Mouse (Mus musculus) hematopoietic stem cell, adult 5-6 weeks (primary cell): Measurements from ENCODE around the gene Raet1e. TPM values are rescaled to one million over a fixed set of nuclear protein-coding genes. Genes with fewer than 3 reads are reported as not detected.
A peak's percentile ranks its signal among the peaks of the same experiment; 100 is the strongest.
"Not testable (repeated sequence)": the region's sequence is repeated elsewhere in the genome, so short reads cannot be mapped to it uniquely, and the experiment has no call there.

Source experiments
- ATAC-seq, 2 experiments: fragments of 125-278 bp in 1 of 2; replicated peaks in 1 of 2; 2 replicates each; pipeline ENCODE4 v1.8.0; 2016 to 2017; ENCODE audit warnings: inconsistent platforms in 2 of 2, mild to moderate bottlenecking in 2 of 2, moderate number of reproducible peaks in 2 of 2, low read depth in 1 of 2, moderate TSS enrichment in 1 of 2; ENCODE audit not compliant: low FRiP score in 2 of 2, poor library complexity in 2 of 2, severe bottlenecking in 2 of 2, insufficient read depth in 1 of 2, low TSS enrichment in 1 of 2
- total RNA-seq: library from RNA; stranded (forward); fragments of 172-1452, 232-1000 nt; gene quantifications from 2 replicates; pipeline ENCODE4 v1.2.3, GENCODE M21; 2017

Gene Raet1e
- total RNA-seq, 1 experiment from 2014 or later: not detected

DNA sequence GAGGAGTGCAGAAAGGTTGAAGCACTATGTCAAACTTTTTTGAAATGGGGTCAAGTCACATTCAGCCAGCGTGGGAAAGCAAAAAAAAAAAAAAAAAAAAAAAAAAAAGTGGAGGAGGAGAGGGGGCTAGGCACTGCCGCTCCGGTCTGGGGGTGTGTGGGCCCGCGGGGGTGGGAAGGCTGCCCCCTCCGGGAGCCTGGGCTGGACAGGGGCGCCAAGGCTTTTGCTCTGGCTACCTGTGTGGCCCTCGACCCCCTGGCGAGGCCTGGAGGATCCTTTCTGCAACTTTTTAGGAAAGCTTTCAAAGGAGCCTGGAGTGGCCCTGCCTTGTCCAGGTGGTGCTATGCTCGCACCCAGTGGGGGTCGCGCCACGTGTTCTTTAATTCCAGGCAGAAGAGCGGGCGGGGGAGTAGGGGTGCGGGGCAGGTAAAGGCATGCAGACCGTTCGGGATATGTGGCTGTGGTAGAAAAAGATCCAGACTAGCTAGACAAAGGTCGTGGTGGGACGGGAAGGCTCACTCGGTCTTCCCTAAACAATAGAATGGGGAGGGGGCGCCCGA lies 1.3 kb downstream of the Raet1e start:
- ATAC-seq: no peak

DNA sequence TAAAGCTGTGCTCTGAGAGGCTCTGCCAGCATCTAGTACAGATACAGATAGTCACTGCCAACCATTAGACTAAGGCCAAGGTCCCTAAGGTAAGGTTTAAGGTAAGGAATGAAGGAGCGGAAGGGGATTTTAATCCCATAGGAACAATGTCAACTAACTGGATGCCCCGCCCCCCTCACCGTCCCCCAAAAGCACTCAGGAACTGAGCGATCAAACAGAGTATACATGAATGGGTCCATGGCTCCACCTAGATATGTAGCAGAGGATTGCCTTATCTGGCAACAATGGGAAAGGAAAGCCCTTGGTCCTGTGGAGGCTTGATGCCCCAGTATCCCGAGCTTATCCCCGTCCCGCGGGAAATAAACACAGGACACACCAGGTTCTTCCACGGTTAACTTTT lies 4.9 kb downstream of the Raet1e start:
- ATAC-seq: not testable (repeated sequence)

DNA sequence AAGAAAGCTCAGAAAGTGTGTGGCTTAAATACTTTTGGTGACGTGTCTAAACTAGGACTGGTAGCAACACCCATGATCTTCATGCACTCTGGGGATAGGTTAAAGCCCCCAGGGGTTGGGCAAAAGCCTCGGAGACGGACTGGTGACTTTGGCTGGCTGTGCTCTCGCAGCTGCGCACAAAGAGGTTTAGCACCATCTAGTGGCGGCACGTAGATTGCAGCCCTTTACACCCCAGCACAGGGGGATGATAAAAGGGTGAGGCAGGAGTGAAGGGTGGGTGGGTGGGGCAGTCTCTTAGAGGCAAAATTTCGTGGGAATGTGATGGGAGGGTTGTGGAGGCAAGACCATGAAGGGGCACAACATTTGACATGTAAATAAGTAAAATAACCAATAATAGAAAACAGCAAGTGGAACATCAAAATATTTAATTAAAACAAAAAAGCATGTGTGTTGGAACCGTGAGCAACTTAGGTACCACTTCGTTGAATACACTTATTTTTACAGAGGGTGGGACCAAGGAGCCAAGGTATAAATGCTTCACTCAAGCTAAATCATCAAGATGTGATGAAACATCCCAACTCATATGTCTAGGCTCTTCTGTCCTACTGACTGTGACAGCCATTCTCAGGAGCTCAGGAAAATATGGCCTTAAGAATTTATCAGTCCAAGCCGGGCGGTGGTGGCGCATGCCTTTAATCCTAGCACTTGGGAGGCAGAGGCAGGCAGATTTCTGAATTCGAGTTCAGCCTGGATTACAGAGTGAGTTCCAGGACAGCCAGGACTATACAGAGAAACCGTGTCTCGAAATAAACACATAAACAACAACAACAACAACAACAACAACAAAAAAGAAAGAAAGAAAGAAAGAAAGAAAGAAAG lies 5.6 kb downstream of the Raet1e start:
- not testable (repeated sequence) for ATAC-seq

DNA sequence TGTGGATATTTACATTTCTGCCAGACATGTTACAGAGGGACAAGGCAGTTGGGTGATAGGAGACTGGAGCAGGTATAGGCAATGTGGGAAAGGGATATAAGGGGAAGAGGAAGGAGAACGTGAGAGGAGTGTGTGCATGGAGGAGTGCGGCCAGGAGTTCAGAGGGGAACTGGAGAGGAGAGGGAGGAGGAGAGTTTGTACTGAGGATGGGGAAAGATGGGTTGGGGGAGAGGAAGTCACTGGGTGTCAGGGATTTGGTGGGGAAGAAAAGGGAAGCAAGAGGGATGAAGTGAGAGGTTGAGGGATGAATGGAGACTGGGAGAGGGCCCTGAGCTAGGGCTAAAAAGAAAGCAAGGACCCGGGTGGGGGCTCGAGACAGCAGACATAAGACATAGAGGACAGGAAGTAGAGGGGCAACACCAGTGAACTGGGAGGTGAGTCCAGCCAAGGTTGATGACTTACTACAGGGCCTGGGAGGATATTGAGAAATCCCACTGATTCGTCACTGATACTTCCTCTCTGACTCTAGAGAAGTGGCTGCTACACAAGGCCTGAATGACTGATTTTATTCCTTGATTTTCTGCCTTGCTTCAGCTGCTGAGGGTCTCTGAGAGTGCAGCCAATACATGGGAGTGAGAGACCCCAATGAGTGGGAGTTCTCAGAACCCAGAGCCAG lies 7.1 kb downstream of the Raet1e start:
- peak; percentile 69 to 74; a peak in 2 of 4 replicates for ATAC-seq

DNA sequence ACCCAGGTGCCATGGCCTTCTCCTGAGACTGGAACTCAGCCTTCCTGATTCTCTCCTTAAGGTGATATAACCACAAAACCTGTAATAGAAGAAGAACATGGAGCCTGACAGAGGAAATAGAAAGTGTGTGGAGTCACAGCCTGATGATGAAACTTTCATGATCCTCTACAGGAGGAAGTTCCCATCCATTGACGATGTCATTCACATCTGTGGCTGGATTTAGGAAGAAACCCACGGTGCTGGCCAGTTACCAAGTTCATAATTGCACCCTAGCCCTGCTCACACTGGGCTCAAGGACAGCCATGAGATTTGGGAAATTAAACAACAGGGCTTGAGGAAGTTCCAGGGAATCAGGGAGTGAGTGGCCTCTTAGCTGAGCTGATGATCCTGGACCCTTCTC lies 7.7 kb downstream of the Raet1e start:
- ATAC-seq: peak; percentile 24 to 44; a peak in 1 of 4 replicates

DNA sequence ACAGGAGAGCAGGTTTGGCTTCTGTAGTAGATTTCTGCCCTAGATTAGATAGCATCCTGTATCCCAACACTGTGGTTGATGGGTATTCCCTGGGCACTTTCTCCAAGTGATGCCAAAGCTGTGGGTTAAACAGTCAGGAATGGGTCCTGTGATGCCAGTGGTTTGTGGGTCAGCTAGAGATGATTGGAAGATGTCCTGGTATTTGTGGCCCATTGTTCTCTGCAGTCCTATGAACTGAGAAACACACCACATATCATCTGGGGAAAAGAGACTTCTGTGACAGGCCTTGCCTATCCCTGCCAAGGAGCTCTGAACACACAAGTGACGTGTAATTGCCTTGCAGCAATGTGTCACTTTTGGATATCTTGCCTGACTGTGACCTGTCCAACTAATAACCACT lies 8.7 kb downstream of the Raet1e start:
- ATAC-seq: not testable (repeated sequence)

DNA sequence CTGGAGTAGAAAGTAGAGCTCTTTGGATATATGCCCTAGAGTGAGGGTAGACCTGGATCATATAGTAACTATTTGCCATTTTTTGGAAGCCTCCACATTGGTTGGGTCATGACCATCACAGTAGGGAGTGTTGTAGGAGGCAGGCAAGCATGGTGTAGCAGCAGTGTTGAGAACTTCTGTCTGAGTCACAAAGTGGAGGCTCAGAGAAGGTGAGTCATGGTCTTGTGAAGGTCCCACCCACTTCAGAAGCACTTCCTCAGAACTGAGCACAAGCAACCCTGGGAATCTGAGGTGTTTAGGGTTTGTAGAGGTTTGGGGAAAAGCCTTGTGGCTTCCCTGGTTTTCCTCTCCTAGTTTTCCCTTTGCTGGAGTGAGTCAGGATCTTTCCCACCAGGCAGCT lies 10.7 kb downstream of the Raet1e start:
- ATAC-seq: 0 out of 4 replicates have a peak, but pooled peaks of 1 of the 2 experiments have one; percentile 12

DNA sequence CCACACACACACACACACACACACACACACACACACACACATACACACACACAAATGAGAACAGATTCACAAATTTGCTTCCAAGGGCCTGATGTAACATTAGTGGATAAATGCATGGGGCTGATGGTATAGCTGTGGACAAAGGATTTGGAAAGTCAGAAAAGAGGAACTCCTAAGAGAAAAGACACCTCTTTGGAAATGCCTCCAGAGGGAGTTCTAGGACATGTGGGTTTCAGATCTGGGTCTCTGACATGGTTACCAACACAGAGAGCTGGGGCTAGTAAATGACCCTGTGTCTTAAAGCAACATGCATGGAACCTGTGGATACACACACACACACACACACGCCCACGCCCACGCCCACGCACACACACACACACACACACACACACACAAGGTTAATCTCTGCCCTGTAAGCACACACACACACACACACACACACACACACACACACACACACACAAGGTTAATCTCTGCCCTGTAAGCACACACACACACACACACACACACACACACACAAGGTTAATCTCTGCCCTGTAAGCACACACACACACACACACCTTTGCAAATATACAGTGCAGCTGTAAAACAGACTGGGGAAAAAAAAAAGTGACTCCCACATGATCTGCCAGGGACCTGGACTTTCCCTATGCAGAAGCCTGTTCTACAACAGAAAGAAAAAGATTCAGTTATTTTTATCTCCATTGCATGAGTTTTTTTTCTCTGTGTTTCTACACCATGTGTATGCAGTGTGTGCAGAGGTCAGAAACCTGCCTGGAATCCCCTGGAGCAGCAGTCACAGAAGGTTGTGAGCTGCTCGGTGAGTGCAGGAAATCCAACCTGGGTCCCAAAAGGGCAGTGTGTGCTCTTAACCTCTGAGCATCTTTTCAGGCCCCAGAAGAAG lies 14.3 kb downstream of the Raet1e start:
- not testable (repeated sequence) for ATAC-seq

DNA sequence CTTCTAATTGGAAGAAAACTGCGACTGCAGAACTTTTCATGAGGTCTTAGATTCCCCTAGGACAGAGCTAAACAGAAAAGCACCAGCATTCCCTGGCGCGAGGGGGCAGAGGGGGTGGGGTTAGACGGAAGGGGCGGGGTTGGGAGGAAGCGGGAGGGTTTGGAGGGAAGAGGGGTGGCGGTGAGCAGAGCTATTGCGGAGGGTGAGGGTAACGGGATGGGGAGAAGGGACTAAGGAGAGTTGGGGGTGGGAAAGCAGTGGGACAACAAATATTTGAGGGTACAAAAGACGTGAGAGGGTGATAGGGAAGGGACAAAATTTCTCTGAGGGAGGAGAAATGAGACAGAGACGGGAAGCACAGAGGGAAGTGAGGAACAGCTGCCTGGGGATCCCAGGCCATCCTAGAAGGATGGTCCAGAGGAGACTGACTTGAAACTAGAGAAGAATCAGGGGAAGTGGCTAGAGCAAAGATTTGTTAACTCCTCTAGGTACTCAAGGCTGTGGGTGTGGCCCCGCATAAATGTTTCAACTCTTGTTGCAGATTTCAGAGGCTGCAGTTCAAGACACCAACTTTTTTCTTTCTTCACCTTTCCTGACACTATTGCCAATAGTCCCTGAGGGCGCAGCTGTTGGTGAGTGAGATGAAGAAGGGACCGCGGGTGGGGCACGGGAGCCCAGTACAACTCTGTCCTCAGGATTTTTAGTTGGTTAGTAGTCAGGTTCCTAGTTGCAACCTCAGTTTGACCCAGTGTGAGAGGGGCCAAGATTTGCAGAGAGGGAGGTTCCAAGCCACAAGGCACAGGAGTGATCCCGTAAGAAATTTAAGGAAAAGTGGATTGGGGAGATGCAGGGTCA lies 15.2 kb downstream of the Raet1e start:
- ATAC-seq: not testable (repeated sequence)

DNA sequence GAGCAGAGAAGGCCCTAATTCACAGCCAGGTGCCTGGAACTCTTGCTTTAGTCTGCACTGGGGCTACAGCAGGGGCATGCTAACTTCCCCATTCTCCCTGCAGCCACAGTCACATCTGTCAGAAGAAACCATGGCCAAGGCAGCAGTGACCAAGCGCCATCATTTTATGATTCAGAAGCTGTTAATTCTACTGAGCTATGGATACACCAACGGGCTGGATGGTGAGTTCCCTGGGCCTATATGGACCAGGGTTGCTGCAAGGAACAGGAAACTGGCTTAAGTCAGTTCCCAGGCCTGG lies 15.8 kb downstream of the Raet1e start:
- ATAC-seq: peak in 1 of 2 experiments; percentile 58; a peak in 2 of 4 replicates

DNA sequence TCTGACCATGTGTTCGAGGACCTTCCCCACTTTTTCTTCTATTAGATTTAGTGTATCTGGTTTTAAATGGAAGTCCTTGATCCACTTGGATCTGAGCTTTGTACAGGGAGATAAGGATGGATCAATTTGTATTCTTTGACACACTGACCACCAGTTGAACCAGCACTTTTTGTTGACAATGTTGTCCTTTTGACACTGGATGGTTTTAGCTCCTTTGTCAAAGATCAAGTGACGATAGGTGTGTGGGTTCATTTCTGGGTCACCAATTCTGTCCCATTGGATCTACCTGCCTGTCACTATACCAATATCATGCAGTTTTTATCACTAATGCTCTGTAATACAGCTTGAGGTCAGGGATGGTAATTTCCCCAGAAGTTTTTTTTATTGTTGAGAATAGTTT lies 18.1 kb downstream of the Raet1e start:
- ATAC-seq: not testable (repeated sequence)

DNA sequence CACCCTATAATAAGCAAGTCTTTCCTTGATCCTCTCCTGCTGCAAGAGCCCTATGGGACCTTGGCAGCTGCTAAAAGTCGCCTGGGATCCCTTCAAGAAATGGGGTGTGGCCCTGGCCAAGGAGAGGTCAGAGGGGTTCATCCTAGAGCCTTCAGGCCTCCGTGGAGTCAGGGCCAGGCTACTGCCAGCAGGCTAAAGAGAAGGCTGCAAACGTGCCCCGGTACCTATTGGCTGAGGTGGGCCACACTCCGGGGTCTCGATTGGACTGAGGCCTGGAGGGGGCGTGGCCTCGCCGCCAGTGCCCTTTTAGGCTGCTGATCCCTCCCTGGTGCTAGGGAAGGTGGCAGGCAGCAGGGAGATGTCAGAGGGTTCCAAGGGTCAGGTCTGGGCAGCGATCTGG lies 32.7 kb downstream of the Raet1e start:
- ATAC-seq: 0 out of 4 replicates have a peak, but pooled peaks of 1 of the 2 experiments have one; percentile 13

DNA sequence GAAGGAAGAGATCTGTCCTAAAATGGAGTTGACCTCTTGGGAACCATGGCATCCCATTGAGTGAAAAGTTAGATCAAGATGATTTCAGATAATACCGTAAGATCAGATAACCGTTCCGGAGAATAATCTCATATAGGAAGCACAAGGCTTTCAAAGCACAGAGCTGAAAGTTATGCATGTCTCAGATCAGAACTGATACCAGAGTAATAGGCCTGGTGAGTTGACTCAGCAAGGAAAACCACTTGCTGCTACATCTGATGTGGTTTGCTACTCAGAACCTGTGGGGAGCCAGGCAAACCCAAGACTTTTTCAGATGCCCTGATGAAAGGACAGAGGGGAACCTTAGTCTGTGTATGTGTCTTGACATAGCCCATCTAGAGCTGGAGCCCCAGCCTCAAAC lies 43.0 kb downstream of the Raet1e start:
- not testable (repeated sequence) for ATAC-seq

DNA sequence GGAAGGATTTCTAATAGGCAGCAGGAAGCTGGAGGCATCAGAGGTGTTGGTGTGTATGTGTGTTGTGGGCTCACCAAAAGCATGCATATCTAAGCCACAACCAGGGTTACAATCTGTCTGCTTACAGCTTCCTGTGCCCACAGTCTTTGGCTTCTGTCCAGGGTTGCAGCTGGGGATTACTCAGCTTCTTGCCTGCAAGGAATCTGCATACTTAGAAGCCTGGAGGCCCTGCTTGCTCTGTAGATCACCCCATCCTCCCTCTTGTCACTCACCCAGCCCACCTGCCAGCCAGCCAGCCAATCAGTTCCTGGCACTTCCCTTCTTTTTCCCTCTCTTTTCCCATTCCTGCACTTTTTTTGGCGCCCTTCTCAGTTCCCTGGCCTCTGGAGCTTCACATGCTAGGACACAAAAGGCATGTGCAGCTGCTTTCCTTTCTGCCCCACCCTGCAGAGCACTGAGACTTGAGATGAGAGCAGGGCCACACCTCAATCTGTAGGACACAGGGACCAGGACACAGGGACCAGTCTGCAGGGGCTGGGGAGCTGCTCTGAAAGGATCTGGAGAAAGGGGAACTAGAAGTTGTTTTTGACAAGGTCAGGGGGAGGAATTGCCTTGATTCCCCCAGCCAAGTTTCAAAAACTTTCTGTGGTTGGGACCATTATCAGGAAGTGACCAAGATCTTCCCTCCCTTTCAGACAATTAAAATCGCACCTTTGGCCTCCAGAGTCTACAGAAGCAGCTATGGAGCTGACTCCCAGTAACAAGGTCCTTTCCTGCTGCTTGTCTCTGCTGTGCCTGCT lies 44.6 kb downstream of the Raet1e start:
- ATAC-seq: peak; percentile 72 to 76

DNA sequence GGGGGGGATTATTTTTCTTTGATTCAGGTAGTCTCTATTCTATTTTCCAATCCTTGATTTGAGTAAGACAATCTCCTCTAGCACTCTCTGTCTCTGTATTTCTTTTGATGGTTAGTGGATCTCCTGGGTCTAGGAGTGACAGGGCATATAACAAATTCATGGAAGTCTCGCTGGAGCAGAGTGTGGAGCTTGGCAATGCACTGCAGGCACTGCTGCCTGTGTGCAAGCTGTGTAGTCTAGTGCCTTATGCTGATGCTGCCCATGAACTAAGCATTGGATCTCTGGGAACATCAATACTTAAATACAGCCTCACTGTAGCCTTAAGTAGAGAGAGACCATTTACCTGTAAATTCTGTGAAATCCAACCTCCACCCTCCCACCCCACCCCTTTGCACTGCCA lies 48.1 kb downstream of the Raet1e start:
- ATAC-seq: not testable (repeated sequence)
